Mouse (Mus musculus) forebrain, embryonic 16.5 days (tissue): ENCODE data around the gene Clpb. TPM values are rescaled to one million over a fixed set of nuclear protein-coding genes. Genes with fewer than 3 reads are reported as not detected.
"Not testable (repeated sequence)": the region's sequence is repeated elsewhere in the genome, so short reads cannot be mapped to it uniquely, and the experiment has no call there.

Experiments
- ATAC-seq: fragments of 200-750 bp; cut with Nextera tagmentation; 2 replicates; pipeline ENCODE4 v1.8.0; 2017; ENCODE audit warnings: mild to moderate bottlenecking, moderate library complexity
- H3K27ac ChIP-seq: fragments of 300-500 bp; sonication (generic); 2 replicates; pipeline ENCODE4 v1.5.1; 2014; ENCODE audit warnings: low read length, control low read depth
- H3K27me3 ChIP-seq: fragments of 300-500 bp; sonication (generic); replicated peaks from 2 replicates; pipeline ENCODE4 v1.6.1; 2014; ENCODE audit warnings: low read length; ENCODE audit not compliant: control insufficient read depth, insufficient read depth
- H3K36me3 ChIP-seq: fragments of 300-500 bp; sonication (generic); 2 replicates; pipeline ENCODE4 v1.6.1; 2014; ENCODE audit not compliant: control insufficient read depth, insufficient read depth
- H3K4me1 ChIP-seq: fragments of 300-500 bp; sonication (generic); replicated peaks from 2 replicates; pipeline ENCODE4 v1.6.1; 2014; ENCODE audit warnings: low read length; ENCODE audit not compliant: control insufficient read depth, insufficient read depth
- H3K4me2 ChIP-seq: fragments of 300-500 bp; sonication (generic); 2 replicates; pipeline ENCODE4 v1.6.1; 2014; ENCODE audit warnings: mild to moderate bottlenecking, low read length, control low read depth
- H3K4me3 ChIP-seq: fragments of 300-500 bp; sonication (generic); replicated peaks from 2 replicates; pipeline ENCODE4 v1.5.1; 2014; ENCODE audit warnings: mild to moderate bottlenecking, low read length, control low read depth
- H3K9ac ChIP-seq: fragments of 300-500 bp; sonication (generic); replicated peaks from 2 replicates; pipeline ENCODE4 v1.6.1; 2014; ENCODE audit warnings: low read depth, low read length, control low read depth
- H3K9me3 ChIP-seq: fragments of 300-500 bp; sonication (generic); 2 replicates; pipeline ENCODE4 v1.6.1; 2016; ENCODE audit warnings: low read length; ENCODE audit not compliant: control insufficient read depth
- WGBS: fragments of 180-500 bp; shearing (Covaris S2); extraction: QIAGEN DNeasy Blood & Tissue Kit; methylation state at CpG from one replicate; pipeline ENCODE4 v1.1.7; 2014; 5-methylcytosine and 5-hydroxymethylcytosine counted together
- polyA plus RNA-seq: library from polyadenylated mRNA; unstranded; fragments of >200 nt; fragmentation: Nextera tagmentation; extraction: Ambion mirVana; gene quantifications from 2 replicates; pipeline ENCODE4 v1.2.1, GENCODE M21; 2015

Gene Clpb
- 42.0 and 51.9 TPM in 2 replicates for polyA plus RNA-seq

DNA sequence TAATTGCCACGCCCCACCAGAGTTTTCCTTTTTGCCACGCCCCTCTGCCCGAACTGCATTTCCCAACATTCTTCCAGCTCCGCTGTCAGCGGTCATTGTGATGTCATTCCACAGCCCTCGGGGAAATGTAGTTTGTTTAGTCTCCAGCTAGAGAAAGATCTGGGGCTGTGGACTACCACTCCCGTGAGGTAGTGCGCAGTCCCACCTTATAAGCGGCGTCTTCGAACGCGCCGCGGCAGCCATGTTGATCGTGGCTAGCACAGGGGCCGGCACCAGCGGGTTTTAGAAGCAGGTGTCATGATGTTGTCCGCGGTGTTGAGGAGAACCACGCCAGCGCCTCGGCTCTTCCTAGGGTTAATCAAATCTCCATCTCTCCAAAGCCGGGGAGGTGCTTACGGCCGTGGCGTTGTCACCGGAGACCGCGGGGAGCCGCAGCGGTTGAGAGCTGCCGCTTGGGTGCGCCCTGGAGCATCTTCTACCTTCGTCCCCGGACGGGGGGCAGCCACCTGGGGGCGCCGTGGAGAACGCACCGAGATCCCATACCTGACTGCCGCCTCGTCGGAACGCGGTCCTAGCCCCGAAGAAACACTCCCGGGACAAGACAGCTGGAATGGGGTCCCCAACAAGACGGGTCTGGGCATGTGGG lies at the start of gene Clpb:
Gene Clpb, plus strand, starts transcription at position 120 of the 646 bp plus-strand sequence.
- peak within 1 kb of the TSS; percentile 69 for H3K4me2 ChIP-seq
- ATAC-seq = peak; percentile 99
- no peaks in the 10 kb centered on the region for H3K27me3 ChIP-seq
- H3K9me3 ChIP-seq = peaks cover 2% of the 10 kb centered on the region; the same call in 1 of the 2 replicates
- peak within 1 kb of the TSS; percentile 67 for H3K27ac ChIP-seq
- under 1% methylated on average over 49 of the region's 49 CpGs for WGBS
- peak within 1 kb of the TSS; percentile 66 for H3K9ac ChIP-seq
- H3K36me3 ChIP-seq = no peaks in the 10 kb centered on the region
- H3K4me1 ChIP-seq = peaks cover 23% of the 10 kb centered on the region
- H3K4me3 ChIP-seq = peak within 1 kb of the TSS; percentile 81

GRCm38 (mm10) chr7:101615406-101615805 lies 48.0 kb upstream of the Clpb start:
- Histone ChIP-seq H3K9me3 (no peaks in the 10 kb centered on the region), H3K4me2 (no peak overlapping the region), H3K9ac (no peak overlapping the region), H3K27ac (no peak overlapping the region), H3K4me3 (no peak overlapping the region), H3K4me1 (no peaks in the 10 kb centered on the region), H3K27me3 (no peaks in the 10 kb centered on the region), H3K36me3 (no peaks in the 10 kb centered on the region)
- ATAC-seq = no peak
- WGBS = 65% methylated on average over 7 of the region's 7 CpGs

GRCm38 (mm10) chr7:101616136-101616835 lies 47.1 kb upstream of the Clpb start:
- no peaks in the 10 kb centered on the region for H3K27me3 ChIP-seq
- no peaks in the 10 kb centered on the region for H3K9me3 ChIP-seq
- H3K27ac ChIP-seq = no peak overlapping the region
- no peak overlapping the region for H3K9ac ChIP-seq
- H3K36me3 ChIP-seq = no peaks in the 10 kb centered on the region
- H3K4me3 ChIP-seq = no peak overlapping the region
- H3K4me2 ChIP-seq = no peak overlapping the region
- H3K4me1 ChIP-seq = no peaks in the 10 kb centered on the region
- 81% methylated on average over 6 of the region's 6 CpGs for WGBS
- no peak for ATAC-seq

GRCm38 (mm10) chr7:101617438-101618165 lies 45.8 kb upstream of the Clpb start:
- Histone ChIP-seq H3K27ac (no peak overlapping the region), H3K36me3 (no peaks in the 10 kb centered on the region), H3K4me2 (no peak overlapping the region), H3K9me3 (no peaks in the 10 kb centered on the region), H3K9ac (no peak overlapping the region), H3K4me1 (no peaks in the 10 kb centered on the region), H3K4me3 (no peak overlapping the region), H3K27me3 (no peaks in the 10 kb centered on the region)
- ATAC-seq = no peak
- 60% methylated on average over 10 of the region's 10 CpGs for WGBS

- no peak overlapping the region for H3K4me2 ChIP-seq
- WGBS = 77% methylated on average over 7 of the region's 7 CpGs
- no peak for ATAC-seq
- H3K36me3 ChIP-seq = no peaks in the 10 kb centered on the region
- no peak overlapping the region for H3K9ac ChIP-seq
- no peaks in the 10 kb centered on the region for H3K4me1 ChIP-seq
- H3K27ac ChIP-seq = no peak overlapping the region
- no peaks in the 10 kb centered on the region for H3K27me3 ChIP-seq
- no peak overlapping the region for H3K4me3 ChIP-seq
- H3K9me3 ChIP-seq = no peaks in the 10 kb centered on the region
Observed at GRCm38 (mm10) chr7:101618273-101618672, 45.2 kb upstream of the Clpb start.

DNA sequence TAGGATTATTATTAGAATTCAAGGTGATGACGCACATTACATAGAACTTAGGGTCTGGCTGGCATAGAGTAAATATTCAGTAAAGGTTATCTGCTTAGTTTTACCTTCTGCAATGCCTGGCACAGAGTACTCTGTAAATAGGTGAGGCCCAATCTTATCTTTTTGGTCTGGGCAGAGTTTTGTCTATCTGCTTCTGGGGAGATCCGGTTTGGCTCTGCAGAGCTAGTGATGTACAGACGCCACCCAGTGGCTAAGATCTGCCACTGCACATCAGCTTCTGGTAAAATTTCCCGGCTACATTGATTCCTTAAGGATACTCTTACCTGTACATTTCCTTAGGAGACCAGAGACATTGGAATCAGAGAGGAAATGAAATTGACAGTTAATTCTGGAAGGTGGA lies 43.1 kb upstream of the Clpb start:
- no peak for ATAC-seq
- H3K27me3 ChIP-seq = no peaks in the 10 kb centered on the region
- no peak overlapping the region for H3K9ac ChIP-seq
- no peaks in the 10 kb centered on the region for H3K36me3 ChIP-seq
- H3K4me2 ChIP-seq = no peak overlapping the region
- H3K27ac ChIP-seq = no peak overlapping the region
- 28% methylated on average over 4 of the region's 4 CpGs for WGBS
- H3K4me3 ChIP-seq = no peak overlapping the region
- no peaks in the 10 kb centered on the region for H3K9me3 ChIP-seq
- H3K4me1 ChIP-seq = no peaks in the 10 kb centered on the region; the same call in 1 of the 2 replicates

DNA sequence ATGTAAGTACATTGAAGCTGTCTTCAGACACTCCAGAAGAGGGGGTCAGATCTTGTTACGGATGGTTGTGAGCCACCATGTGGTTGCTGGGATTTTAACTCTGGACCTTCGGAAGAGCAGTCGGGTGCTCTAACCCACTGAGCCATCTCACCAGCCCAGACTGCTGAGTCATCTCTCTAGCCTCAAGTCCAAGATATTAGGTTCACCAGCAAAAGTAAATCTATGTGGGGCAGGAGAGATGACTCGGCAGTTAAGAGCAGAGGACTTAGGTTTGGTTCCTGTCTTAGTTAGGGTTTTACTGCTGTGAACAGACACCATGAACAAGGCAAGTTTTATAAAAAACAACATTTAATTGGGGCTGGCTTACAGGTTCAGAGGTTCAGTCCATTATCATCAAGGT lies 41.6 kb upstream of the Clpb start:
- H3K27ac ChIP-seq, ATAC-seq, H3K9me3 ChIP-seq, H3K27me3 ChIP-seq, H3K4me3 ChIP-seq, H3K4me1 ChIP-seq, H3K4me2 ChIP-seq, H3K9ac ChIP-seq, H3K36me3 ChIP-seq: not testable (repeated sequence)
- WGBS = 92% methylated on average over 4 of the region's 4 CpGs

- H3K36me3 ChIP-seq = no peaks in the 10 kb centered on the region
- no peak overlapping the region for H3K27ac ChIP-seq
- no peak overlapping the region for H3K4me3 ChIP-seq
- H3K4me2 ChIP-seq = no peak overlapping the region
- H3K9me3 ChIP-seq = no peaks in the 10 kb centered on the region
- H3K27me3 ChIP-seq = no peaks in the 10 kb centered on the region
- no peak overlapping the region for H3K9ac ChIP-seq
- ATAC-seq = no peak
- no peaks in the 10 kb centered on the region; the same call in 1 of the 2 replicates for H3K4me1 ChIP-seq
- WGBS = 82% methylated on average over 6 of the region's 6 CpGs
Observed at GRCm38 (mm10) chr7:101624283-101624682, 39.1 kb upstream of the Clpb start.

GRCm38 (mm10) chr7:101627166-101627565 lies 36.3 kb upstream of the Clpb start:
- not testable (repeated sequence) for H3K27ac ChIP-seq, H3K9me3 ChIP-seq, H3K4me3 ChIP-seq, H3K36me3 ChIP-seq, ATAC-seq, H3K9ac ChIP-seq, H3K4me1 ChIP-seq, H3K27me3 ChIP-seq, H3K4me2 ChIP-seq
- WGBS = 52% methylated on average over 7 of the region's 7 CpGs
